Mouse (Mus musculus): ENCODE results near the gene Lmcd1. TPM values are rescaled to one million over a fixed set of nuclear protein-coding genes. Genes with fewer than 3 reads are reported as not detected.

Lmcd1 gene
- total RNA-seq, 2 experiments from 2014 or later, result 9.4 to 11.6 TPM

- intact Hi-C loops (cut with DNase I), result loop anchor here (5.0 kb wide), 1 partner anchor 64 kb away; no protein-coding TSS in a partner anchor
- DNase-seq (ENCODE audit: low spot score in 2 of 2), result no peak
Measured at GRCm38 (mm10) chr6:112280945-112281344, 7.4 kb downstream of the Lmcd1 start.

DNA sequence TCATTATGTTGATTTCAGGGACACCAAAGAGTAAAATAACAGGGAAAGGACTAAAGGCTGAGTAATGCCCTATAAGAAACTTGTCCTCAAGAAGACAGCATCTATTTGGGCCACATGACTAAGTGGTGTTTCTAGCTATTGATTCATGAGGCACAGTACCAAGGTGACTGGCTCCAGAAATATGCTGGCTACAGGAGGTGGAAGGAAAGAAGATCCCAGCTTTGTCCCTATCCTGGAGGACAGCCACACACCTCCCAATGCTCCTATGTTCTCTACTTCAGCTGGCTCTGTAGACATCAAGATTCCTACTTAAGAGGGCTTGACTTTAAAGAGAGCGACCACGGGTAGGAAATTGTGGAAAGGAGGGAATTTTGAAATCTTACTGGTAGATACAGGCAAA, 8.4 kb downstream of the Lmcd1 start:
- no peak for DNase-seq (ENCODE audit: low spot score in 2 of 2)
- intact Hi-C loops (cut with DNase I), result loop anchor here (5.0 kb wide), 1 partner anchor 65 kb away; no protein-coding TSS in a partner anchor

- intact Hi-C loops (cut with DNase I), result loop anchor here (5.0 kb wide), 1 partner anchor 67 kb away; no protein-coding TSS in a partner anchor
- DNase-seq (ENCODE audit: low spot score in 2 of 2), result peak; percentile 41 to 43
Measured at GRCm38 (mm10) chr6:112284087-112284486, 10.5 kb downstream of the Lmcd1 start.

DNA sequence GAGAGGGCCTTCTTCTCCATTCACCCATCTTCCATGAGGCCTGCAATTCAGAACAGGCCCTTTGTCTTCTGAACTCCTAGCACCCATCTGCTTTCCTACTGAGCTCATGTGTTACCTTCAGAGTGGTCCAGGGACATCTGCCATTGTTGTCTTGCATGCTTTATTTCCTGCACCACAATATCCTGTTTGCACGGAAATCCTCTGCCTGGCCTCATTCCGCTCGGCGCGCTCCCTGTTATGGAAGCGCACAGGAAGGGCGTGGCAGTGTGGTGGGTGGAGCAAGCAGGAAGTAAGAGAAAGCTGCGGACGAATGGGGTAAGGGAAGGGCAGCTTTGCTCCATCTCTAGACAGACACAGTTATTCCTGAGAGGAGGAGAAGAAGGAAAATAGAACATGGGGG, 14.1 kb downstream of the Lmcd1 start:
- intact Hi-C loops (cut with DNase I), result no loop called here
- no peak for DNase-seq (ENCODE audit: low spot score in 2 of 2)

- DNase-seq (ENCODE audit: low spot score in 2 of 2), result no peak
- intact Hi-C loops (cut with DNase I), result no loop called here
Measured at GRCm38 (mm10) chr6:112288271-112288670, 14.7 kb downstream of the Lmcd1 start.

- DNase-seq (ENCODE audit: low spot score in 2 of 2), result no peak
- intact Hi-C loops (cut with DNase I), result no loop called here
Measured at GRCm38 (mm10) chr6:112291146-112291545, 17.6 kb downstream of the Lmcd1 start.

DNA sequence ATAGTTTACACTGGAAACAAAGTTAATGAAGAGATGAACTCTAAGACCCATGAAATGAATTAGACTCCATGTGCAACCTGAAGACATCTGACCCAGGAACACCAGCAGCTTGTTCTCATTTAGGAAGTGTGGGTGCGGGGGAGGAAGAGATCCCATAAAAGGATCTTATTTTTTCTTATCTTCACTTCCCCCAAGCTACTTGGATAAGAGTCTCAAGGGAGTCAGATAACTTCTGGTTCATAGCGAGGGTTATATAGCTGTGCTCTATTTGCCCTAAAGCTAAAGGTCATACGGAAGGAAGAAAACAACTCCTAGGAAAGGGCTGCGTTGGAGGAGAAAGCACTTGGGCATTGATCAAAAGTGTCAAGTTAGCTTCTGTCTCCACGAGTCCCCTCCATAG, 19.8 kb downstream of the Lmcd1 start:
- no peak for DNase-seq (ENCODE audit: low spot score in 2 of 2)
- intact Hi-C loops (cut with DNase I), result no loop called here

- no peak for DNase-seq (ENCODE audit: low spot score in 2 of 2)
- intact Hi-C loops (cut with DNase I), result no loop called here
Measured at GRCm38 (mm10) chr6:112295269-112295668, 21.7 kb downstream of the Lmcd1 start.

GRCm38 (mm10) chr6:112300146-112300545, 26.6 kb downstream of the Lmcd1 start:
- intact Hi-C loops (cut with DNase I), result no loop called here
- no peak for DNase-seq (ENCODE audit: low spot score in 2 of 2)

DNA sequence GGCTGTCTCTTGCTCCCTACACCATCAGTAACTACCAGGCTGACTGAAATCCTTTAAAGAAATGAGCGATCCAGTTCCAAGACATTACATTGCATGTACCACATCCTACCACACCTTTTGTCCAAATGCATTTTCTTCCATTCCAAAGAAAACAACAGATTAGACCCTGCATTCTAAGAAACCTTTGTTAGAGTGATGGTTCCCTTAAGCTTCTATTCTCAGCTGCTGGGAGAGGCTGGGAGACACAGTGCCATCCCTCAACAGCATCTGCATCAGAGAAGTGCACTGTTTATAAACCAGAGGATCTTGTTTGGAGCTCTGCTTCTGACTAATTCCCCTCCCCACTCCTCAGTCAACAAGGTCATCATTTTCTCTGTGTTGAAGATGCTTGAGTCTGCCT, 27.1 kb downstream of the Lmcd1 start:
- intact Hi-C loops (cut with DNase I), result no loop called here
- no peak for DNase-seq (ENCODE audit: low spot score in 2 of 2)

GRCm38 (mm10) chr6:112302248-112302647, 28.7 kb downstream of the Lmcd1 start:
- intact Hi-C loops (cut with DNase I), result no loop called here
- DNase-seq (ENCODE audit: low spot score in 2 of 2), result no peak

GRCm38 (mm10) chr6:112302814-112303383, 29.3 kb downstream of the Lmcd1 start:
- DNase-seq (ENCODE audit: low spot score in 2 of 2), result no peak
- intact Hi-C loops (cut with DNase I), result no loop called here

DNA sequence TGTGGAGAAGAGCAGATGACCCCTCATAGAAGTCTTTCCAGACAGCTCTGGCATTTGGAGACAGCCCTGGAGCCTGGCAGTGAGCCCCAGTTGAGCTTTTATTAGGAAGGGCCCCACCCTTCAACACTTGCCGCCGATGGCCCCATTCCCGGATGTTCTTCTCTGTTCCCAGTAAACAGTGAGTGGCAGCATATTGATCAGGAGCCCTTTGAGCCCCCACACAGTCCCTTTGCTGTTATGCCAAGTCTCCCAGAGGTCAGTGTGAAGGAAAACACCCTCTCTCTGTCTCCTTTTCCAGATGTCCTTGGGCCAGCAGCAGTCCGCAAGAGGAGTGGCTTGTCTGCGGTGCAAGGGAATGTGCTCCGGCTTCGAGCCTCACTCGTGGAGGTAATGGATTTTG, 31.2 kb downstream of the Lmcd1 start:
- peak in 1 of 2 experiments; percentile 23 for DNase-seq (ENCODE audit: low spot score in 2 of 2)
- intact Hi-C loops (cut with DNase I), result no loop called here

- DNase-seq (ENCODE audit: low spot score in 2 of 2), result no peak
- intact Hi-C loops (cut with DNase I), result no loop called here
Measured at GRCm38 (mm10) chr6:112309330-112309938, 35.9 kb downstream of the Lmcd1 start.

DNA sequence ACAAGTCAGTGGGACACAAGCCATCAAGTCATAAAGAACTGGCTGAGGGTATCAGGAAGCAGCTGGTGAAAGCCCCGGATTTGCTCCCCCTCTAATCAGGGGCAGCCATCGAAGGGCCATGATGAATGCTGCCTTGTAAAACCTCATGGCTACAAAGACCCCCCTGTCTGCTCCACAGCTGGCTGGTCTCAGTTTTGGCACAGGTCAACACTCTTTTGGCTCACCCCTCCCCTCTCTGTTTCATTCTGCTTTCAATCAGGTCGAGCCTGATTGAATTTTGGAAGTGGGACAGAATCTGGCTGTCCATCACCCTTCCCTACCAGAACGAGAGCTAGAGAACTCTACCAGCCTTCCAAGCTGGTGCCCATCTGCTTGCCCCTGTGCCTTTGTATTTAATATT, 37.8 kb downstream of the Lmcd1 start:
- intact Hi-C loops (cut with DNase I), result no loop called here
- no peak for DNase-seq (ENCODE audit: low spot score in 2 of 2)

DNA sequence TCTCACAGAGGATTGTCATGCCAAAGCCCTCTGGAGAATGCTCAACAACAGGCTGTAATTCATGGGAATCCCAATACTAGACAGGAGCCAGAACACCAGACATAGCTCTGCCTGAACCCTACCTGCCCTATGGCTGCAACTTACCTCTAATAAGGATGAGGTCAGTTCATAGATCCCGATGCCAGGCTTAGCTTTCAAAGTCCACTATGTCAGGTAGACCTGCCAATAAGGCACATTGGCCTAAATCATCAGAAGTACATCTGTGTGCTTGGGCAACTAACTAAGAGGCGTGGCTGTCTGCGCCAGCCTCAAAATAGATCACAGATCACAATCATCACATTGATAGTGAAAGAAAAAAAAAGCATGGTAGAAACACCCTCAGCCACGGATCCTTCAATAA, 45.9 kb downstream of the Lmcd1 start:
- intact Hi-C loops (cut with DNase I), result no loop called here
- no peak for DNase-seq (ENCODE audit: low spot score in 2 of 2)

- intact Hi-C loops (cut with DNase I), result no loop called here
- DNase-seq (ENCODE audit: low spot score in 2 of 2), result peak in 1 of 2 experiments; percentile 13
Measured at GRCm38 (mm10) chr6:112320679-112321078, 47.1 kb downstream of the Lmcd1 start.

DNA sequence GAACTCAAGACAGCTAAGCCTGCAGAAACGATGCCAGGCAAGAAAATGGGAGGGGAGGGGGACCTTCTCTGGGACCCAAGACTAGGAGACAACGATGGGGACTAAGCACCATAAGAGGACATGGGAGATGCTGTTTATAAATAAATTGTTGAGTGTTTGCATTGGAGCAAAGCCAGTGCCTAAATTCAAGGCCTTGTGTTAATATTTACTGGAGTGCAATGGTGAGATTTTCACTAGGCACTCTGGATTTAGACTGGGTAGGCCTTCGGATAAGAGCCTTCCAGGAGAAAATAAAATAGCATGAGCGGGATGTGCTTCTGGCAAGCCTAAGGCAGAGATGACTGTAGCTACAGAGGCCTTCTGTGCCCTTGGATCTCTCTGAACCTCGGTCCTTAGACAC, 49.4 kb downstream of the Lmcd1 start:
- no peak for DNase-seq (ENCODE audit: low spot score in 2 of 2)
- intact Hi-C loops (cut with DNase I), result no loop called here

- DNase-seq (ENCODE audit: low spot score in 2 of 2), result no peak
- intact Hi-C loops (cut with DNase I), result no loop called here
Measured at GRCm38 (mm10) chr6:112325213-112325612, 51.7 kb downstream of the Lmcd1 start.

DNA sequence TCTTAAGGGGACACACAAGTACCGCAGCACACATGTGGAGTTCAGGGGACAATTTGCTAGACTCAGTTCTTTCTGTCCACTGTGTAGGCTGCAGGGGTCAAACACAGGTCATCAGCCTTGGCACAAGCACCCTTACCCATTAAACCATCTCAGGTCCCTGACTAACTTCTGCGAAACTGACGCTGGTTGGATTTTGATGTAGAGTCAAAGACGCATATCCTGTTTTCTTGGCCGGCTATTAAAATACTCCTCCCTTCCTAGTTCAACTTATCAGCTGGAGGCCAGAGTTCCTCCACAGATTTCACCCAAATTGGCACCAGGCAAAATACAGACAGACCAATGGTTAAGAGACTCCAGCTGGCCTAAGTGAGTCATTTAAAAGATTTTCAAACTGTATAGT, 54.2 kb downstream of the Lmcd1 start:
- DNase-seq (ENCODE audit: low spot score in 2 of 2), result no peak
- intact Hi-C loops (cut with DNase I), result no loop called here

GRCm38 (mm10) chr6:112330520-112331222, 57.1 kb downstream of the Lmcd1 start:
- no peak for DNase-seq (ENCODE audit: low spot score in 2 of 2)
- intact Hi-C loops (cut with DNase I), result no loop called here

All from left cerebral cortex, postnatal 36 days (tissue).